Mouse (Mus musculus) limb, embryonic 14.5 days (tissue): ENCODE results near the gene Spc24. TPM values are rescaled to one million over a fixed set of nuclear protein-coding genes. Genes with fewer than 3 reads are reported as not detected.

Source experiments
- ATAC-seq: fragments of 200-750 bp; cut with Nextera tagmentation; 2 replicates; pipeline ENCODE4 v1.8.0; 2017; ENCODE audit warnings: low read depth, moderate number of reproducible peaks, moderate TSS enrichment; ENCODE audit not compliant: low FRiP score
- DNase-seq: peaks from one replicate; pipeline ENCODE4 v3.0.0-alpha.2; 2015; ENCODE audit warnings: low spot score
- H3K27ac ChIP-seq: fragments of 300-500 bp; sonication (generic); replicated peaks from 2 replicates; pipeline ENCODE4 v1.5.1; 2014; ENCODE audit warnings: low read depth, mild to moderate bottlenecking, low read length, moderate library complexity, mixed read lengths
- H3K27me3 ChIP-seq: fragments of 300-500 bp; sonication (generic); 2 replicates; pipeline ENCODE4 v1.6.1; 2014; ENCODE audit warnings: low read length, mixed read lengths; ENCODE audit not compliant: control insufficient read depth, insufficient read depth
- H3K36me3 ChIP-seq: fragments of 300-500 bp; sonication (generic); 2 replicates; pipeline ENCODE4 v1.6.1; 2014; ENCODE audit warnings: mild to moderate bottlenecking, low read length, moderate library complexity, mixed read lengths; ENCODE audit not compliant: control insufficient read depth, insufficient read depth
- H3K4me1 ChIP-seq: fragments of 300-500 bp; sonication (generic); 2 replicates; pipeline ENCODE4 v1.6.1; 2014; ENCODE audit warnings: antibody characterized with exemption, low read length, mixed read lengths; ENCODE audit not compliant: control insufficient read depth, insufficient read depth
- H3K4me2 ChIP-seq: fragments of 300-500 bp; sonication (generic); replicated peaks from 2 replicates; pipeline ENCODE4 v1.6.1; 2014; ENCODE audit warnings: low read depth, mild to moderate bottlenecking, low read length, moderate library complexity; ENCODE audit not compliant: severe bottlenecking
- H3K4me3 ChIP-seq: fragments of 300-500 bp; sonication (generic); replicated peaks from 2 replicates; pipeline ENCODE4 v1.5.1; 2014; ENCODE audit warnings: low read length
- H3K9ac ChIP-seq: fragments of 300-500 bp; sonication (generic); 2 replicates; pipeline ENCODE4 v1.6.1; 2014; ENCODE audit warnings: mild to moderate bottlenecking, low read depth, low read length, moderate library complexity; ENCODE audit not compliant: severe bottlenecking
- H3K9me3 ChIP-seq: fragments of 300-500 bp; sonication (generic); 2 replicates; pipeline ENCODE4 v1.6.1; 2016; ENCODE audit warnings: low read length; ENCODE audit not compliant: control insufficient read depth
- POLR2A ChIP-seq: fragments of 200-500 bp; IDR thresholded peaks from 2 replicates; pipeline ENCODE4 v1.8.0; 2012; ENCODE audit warnings: inconsistent platforms, mild to moderate bottlenecking, moderate library complexity, borderline replicate concordance; ENCODE audit not compliant: insufficient read depth, insufficient read length; ENCODE audit errors: extremely low read depth
- WGBS: fragments of 180-500 bp; shearing (Covaris S2); extraction: QIAGEN DNeasy Blood & Tissue Kit; methylation state at CpG from one replicate; pipeline ENCODE4 v1.1.7; 2014; 5-methylcytosine and 5-hydroxymethylcytosine counted together
- polyA plus RNA-seq, 2 experiments: library from polyadenylated mRNA; depleted of rRNA in 1 of 2; stranded (reverse) in 1 of 2; unstranded in 1 of 2; fragments of >200 nt; fragmentation: Nextera tagmentation in 1 of 2; extraction: Ambion mirVana in 1 of 2; gene quantifications; 2 replicates each; pipeline versions ENCODE4 v1.2.1 to v1.2.3; 2012 to 2014

Gene Spc24
- polyA plus RNA-seq, 2 experiments = 68.8 to 84.3 TPM

DNA sequence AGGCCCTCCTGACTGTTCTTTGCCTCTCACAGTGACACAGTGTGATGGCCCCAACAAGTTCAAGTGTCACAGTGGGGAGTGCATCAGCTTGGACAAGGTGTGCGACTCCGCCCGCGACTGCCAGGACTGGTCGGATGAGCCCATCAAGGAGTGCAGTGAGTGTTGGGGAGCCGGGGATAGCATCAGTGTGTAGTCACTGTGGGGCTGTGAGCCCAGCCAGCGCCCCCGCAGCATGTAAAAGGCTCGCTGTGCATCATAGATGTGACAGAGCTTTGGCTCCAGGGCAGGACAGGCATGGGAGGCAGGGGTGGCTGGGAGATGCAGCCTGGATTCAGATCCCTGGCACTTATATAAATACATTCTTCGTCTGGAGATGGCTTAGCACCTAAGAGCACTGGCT lies 22.9 kb downstream of the Spc24 start:
- Histone ChIP-seq H3K9ac (no peak overlapping the region), H3K4me2 (no peak overlapping the region), H3K36me3 (peaks cover 91% of the 10 kb centered on the region), H3K4me1 (no peaks in the 10 kb centered on the region), H3K4me3 (no peak overlapping the region), H3K27me3 (no peaks in the 10 kb centered on the region), H3K27ac (no peak overlapping the region), H3K9me3 (no peaks in the 10 kb centered on the region)
- WGBS = 90% methylated on average over 10 of the region's 10 CpGs
- ATAC-seq = no peak
- TF ChIP-seq POLR2A = no peak
- no peak for DNase-seq

DNA sequence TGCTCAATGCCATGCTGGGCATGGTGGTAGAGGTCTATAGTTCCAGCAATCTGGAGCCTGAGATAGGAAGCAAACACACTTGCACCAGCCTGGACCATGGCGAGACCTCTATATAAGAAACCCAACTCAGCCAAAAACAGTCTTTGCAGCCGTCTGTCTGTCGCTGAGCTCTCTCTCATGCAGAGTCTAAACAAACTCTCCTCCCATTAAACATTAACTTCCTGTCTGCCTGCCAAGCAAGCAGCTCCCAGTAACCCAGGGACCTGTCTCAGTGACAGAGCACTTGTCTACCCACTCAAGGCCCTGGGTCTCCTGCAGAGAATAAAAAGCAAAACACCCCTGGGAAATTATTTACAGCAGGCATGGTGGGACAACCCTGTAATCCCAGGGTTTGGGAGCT lies 23.5 kb downstream of the Spc24 start:
- Histone ChIP-seq H3K4me1 (no peaks in the 10 kb centered on the region), H3K27ac (no peak overlapping the region), H3K36me3 (peaks cover 91% of the 10 kb centered on the region), H3K4me3 (no peak overlapping the region), H3K27me3 (no peaks in the 10 kb centered on the region), H3K4me2 (no peak overlapping the region), H3K9ac (no peak overlapping the region), H3K9me3 (no peaks in the 10 kb centered on the region)
- TF ChIP-seq POLR2A = no peak
- no peak for ATAC-seq
- WGBS = 89% methylated on average over 3 of the region's 3 CpGs
- no peak for DNase-seq

DNA sequence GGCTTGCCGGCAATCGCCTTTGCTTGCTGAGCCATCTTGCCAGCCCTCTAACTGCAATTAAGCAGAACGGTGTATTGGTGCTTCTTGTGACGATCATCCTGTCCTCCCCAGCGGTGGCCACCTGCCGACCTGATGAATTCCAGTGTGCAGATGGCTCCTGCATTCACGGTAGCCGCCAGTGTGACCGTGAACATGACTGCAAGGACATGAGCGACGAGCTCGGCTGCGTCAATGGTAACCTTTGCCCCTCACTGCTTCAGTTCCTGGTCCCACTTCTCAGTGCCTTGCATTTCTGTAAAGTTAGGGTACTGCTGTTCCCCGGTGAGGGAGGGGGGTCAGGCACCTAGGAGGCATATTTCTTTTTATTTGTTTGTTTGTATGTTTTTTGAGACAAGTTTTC lies 25.0 kb downstream of the Spc24 start:
- Histone ChIP-seq H3K4me3 (no peak overlapping the region), H3K4me1 (no peaks in the 10 kb centered on the region), H3K27me3 (no peaks in the 10 kb centered on the region), H3K9me3 (no peaks in the 10 kb centered on the region), H3K4me2 (no peak overlapping the region), H3K36me3 (peaks cover 85% of the 10 kb centered on the region), H3K27ac (no peak overlapping the region), H3K9ac (no peak overlapping the region)
- 91% methylated on average over 14 of the region's 14 CpGs for WGBS
- TF ChIP-seq POLR2A = no peak
- DNase-seq (no peak), ATAC-seq (no peak)

DNA sequence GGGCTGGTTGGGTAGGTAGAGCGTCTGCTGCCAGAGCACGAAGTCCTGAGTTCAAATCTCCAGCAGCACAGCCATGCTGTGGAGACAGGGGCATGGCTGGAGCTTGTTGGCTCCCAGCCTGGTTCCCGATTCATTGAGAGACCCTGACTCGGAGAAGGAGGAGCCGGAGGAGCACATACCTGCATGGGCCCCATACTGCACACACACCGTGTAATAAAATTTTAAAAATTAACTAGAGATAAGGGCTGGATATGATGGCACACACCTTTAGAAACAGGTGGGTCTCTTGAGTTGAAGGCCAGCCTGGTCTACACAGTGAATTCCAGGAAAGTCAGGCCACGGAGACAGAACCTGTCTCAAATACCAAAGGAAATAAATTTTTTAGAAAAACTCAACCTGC lies 26.1 kb downstream of the Spc24 start:
- Histone ChIP-seq H3K9ac (no peak overlapping the region), H3K27ac (no peak overlapping the region), H3K27me3 (no peaks in the 10 kb centered on the region), H3K9me3 (no peaks in the 10 kb centered on the region), H3K36me3 (peaks cover 76% of the 10 kb centered on the region), H3K4me3 (no peak overlapping the region), H3K4me1 (no peaks in the 10 kb centered on the region), H3K4me2 (no peak overlapping the region)
- TF ChIP-seq POLR2A = no peak
- no peak for ATAC-seq
- WGBS = 95% methylated on average over 7 of the region's 7 CpGs
- DNase-seq = no peak

DNA sequence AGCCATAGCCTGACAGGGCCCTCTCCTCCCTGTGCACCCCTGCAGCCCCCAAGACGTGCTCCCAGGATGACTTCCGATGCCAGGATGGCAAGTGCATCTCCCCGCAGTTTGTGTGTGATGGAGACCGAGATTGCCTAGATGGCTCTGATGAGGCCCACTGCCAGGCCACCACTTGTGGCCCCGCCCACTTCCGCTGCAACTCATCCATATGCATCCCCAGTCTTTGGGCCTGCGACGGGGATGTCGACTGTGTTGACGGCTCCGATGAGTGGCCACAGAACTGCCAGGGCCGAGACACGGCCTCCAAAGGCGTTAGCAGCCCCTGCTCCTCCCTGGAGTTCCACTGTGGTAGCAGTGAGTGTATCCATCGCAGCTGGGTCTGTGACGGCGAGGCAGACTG lies 26.7 kb downstream of the Spc24 start:
- H3K36me3 ChIP-seq = peaks cover 76% of the 10 kb centered on the region
- TF ChIP-seq POLR2A = no peak
- H3K27me3 ChIP-seq = no peaks in the 10 kb centered on the region
- DNase-seq (no peak), ATAC-seq (no peak)
- no peak overlapping the region for H3K9ac ChIP-seq
- H3K4me2 ChIP-seq = no peak overlapping the region
- no peaks in the 10 kb centered on the region for H3K4me1 ChIP-seq
- H3K4me3 ChIP-seq = no peak overlapping the region
- WGBS = 94% methylated on average over 17 of the region's 17 CpGs
- H3K27ac ChIP-seq = no peak overlapping the region
- no peaks in the 10 kb centered on the region for H3K9me3 ChIP-seq

DNA sequence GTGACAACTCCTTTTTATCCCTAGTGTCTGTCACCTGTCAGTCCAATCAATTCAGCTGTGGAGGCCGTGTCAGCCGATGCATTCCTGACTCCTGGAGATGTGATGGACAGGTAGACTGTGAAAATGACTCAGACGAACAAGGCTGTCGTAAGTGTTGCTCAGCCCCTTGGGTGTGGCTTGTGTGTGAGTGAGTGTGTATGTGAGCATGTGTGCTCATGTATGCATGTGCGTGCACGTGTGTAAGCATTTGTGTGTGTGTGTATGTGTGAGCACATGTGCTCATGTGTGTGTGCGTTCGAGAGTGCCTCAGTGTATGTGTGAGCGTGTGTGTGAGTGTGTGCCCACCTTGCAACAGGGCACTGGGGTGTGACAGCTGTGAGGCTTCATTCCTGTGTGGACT lies 27.8 kb downstream of the Spc24 start:
- H3K27me3 ChIP-seq = no peaks in the 10 kb centered on the region
- no peak overlapping the region for H3K4me3 ChIP-seq
- H3K4me1 ChIP-seq = no peaks in the 10 kb centered on the region
- 94% methylated on average over 9 of the region's 9 CpGs for WGBS
- no peak overlapping the region for H3K4me2 ChIP-seq
- no peak for DNase-seq
- no peaks in the 10 kb centered on the region for H3K9me3 ChIP-seq
- H3K36me3 ChIP-seq = peaks cover 70% of the 10 kb centered on the region
- H3K9ac ChIP-seq = no peak overlapping the region
- no peak overlapping the region for H3K27ac ChIP-seq
- ATAC-seq = no peak
- TF ChIP-seq POLR2A = no peak
